Mouse (Mus musculus) lung, adult 18-20 months (tissue): ENCODE data around the gene Dntt.

Source experiments
- DNase-seq, 2 experiments: peaks; one replicate each; pipeline ENCODE4 v3.0.0; 2022; ENCODE audit warnings: mixed read lengths in 2 of 2

The Dntt gene

DNA sequence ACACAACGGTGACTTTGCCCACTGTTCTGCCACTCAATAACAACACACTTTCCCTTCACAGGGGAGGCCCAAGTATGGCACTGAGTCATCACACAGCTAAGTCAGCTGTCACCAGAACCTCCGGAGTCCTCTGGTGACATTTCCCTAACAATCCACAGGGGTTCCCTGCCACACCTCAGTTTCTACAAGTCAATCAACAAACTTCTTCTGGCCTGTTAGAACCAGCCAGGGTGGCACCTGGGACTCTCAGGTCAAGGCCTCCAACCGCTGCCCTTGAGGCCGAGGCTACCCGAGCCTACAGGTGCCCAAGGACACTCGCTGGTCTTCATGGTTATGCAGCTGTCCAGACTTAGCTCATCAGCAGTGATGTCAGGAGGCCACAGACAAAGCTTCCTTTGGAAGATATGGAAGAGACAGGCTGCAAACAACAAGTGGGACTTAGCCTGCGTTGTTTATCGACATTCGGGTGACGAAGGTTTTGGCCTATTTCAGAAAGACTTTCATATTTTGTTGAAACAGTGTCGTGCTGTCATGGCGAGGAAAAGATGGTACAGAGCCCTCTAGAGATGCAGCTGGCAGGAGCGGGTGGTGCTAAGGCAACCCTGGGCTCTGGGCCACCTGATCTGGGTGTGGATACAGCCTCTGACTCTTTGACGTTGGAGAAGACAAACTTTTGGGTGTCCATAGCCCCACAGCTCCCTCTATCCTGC is 44.8 kb downstream of the Dntt start:
- DNase-seq = no peak

DNA sequence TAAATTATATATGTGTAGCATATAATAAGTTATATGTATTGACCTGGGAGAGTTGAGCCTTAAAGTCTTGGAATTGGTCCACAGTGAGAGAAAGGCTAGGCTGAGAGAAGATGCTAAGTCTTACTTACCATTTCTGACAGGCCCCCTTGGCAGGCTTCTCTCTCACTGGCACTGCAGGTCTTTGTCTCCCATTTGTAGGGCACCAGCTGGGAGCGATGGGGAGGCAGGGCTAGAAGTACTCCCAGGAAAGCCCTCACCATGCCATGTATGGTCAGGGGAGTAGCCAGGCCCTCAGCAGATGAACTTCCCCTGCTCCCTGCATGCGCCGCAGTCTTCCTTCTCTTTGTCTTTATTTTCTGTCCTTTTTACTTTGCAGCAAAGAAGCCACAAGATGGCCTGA is 47.8 kb downstream of the Dntt start, which contains the start of gene Opalin:
Gene Opalin (minus strand): TSS at position 208 of the 400 bp plus-strand sequence.
- DNase-seq = no peak

DNA sequence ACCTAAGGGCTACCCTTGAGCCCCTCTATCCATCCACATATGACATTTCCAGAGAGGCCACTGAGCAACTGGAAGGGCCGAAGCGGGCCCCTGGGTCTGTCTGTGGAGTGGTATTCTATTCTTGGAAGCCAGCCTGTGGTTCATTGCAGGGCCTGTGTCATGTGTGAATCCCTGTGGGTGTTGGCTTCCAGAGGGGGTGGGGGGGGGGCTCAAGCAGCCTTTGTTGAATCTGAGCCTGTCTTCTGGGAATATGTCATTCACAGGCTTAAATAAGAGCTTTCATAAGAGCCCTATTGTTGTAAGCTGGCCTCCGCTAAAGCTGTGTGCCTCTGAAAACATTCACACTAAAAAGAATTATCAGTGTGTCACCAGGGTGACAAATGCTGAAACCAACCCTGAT is 52.5 kb downstream of the Dntt start:
- DNase-seq = no peak

DNA sequence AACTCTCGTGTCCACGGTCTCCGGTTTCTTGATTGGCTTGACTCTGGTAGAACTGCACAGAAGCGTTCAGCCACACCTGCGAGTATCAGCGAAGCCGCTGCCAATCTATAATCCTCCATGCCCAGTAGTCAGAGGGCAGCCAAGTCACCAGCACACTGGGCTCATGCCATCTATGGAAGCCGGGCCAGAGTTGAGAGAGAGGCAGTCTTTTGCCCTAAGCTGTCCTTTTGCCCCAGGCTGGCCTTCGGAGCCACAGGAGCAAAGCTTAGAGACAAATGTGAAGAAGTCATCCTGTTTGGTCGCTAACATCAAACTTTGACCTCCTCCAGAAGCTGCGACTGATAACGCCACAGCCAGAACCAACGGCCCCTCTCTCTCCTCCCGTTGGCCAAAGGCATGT is 54.6 kb downstream of the Dntt start:
- no peak for DNase-seq

GRCm38 (mm10) chr19:41086289-41086688 is 57.2 kb downstream of the Dntt start:
- DNase-seq = no peak

DNA sequence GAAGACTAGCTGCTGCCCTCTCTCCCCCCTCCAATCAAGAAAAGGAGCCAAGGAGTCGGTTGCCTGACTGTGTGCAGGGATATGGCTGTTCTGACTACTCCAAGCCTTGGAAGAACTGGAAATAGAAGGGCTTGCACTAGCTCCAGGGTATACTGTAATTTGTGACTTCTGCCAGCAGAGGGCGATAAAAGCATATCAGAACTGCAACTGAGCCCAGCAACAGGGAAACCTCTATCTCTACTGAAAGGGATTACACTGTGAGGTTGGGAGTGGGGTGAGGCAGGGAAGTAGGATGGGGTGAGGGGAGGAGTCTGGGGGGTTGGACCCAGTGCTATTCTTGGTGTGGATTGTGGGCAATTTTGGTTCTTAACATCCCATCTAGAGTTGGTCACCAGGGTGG is 57.6 kb downstream of the Dntt start:
- peak; percentile 43 to 65 for DNase-seq

DNA sequence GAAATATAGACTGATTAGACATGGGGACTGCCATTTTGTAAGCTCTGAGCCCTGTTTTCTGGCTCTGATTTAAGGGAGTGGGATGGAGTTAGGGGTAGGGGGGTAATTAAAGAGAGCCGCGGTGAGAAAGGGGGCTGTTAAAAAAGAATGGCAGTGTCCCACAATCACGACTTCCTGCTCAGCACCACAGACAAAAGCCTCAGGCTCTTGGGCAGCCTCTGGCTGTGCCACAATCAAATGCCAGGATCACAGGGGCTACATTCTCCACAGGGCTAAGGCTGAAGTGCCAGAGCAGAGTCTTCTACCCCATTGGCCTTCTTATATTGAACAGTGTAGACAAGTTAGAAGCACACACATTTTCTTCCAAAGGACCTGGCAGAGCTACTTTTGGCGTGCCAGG is 58.8 kb downstream of the Dntt start:
- no peak for DNase-seq

DNA sequence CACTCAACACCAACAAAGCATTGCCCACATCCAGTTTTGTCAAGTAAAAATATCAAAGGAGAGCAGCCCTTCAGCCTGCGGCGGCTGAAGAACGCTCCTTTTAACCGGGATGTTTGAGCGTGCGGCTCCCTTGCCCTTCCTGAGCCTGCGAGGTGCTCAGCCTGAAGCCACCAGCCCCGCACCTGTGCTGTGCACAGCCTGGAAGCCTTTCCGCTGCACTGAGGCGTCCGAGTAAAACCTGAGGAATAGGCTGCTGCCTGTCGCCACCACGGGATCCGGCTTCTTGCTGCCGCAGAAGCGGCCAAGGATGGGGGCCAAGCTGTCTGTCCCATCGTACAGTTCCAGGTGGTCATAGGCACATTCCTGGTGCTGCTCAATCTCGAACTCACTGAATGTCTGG is 59.4 kb downstream of the Dntt start:
- DNase-seq = no peak

DNA sequence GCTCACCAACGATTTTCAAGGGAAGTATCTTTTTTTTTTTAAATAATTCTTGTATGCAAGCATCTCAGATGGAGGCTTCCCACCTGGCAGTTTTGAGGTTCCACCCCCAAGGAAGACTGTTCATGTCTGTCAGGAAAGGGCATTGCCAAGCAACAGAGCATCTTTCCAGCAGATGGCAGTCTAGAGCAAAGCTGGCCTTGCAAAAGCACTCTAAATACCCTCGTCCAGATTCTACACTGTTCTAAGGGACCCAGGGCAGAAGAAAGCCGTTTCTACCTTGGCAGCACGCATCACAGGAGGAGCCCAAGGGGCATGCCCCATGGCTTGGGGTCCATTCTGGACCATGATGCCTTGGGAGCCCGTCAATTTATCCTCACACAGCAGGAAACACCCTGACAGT is 60.8 kb downstream of the Dntt start:
- DNase-seq = peak in 1 of 2 experiments; percentile 18

DNA sequence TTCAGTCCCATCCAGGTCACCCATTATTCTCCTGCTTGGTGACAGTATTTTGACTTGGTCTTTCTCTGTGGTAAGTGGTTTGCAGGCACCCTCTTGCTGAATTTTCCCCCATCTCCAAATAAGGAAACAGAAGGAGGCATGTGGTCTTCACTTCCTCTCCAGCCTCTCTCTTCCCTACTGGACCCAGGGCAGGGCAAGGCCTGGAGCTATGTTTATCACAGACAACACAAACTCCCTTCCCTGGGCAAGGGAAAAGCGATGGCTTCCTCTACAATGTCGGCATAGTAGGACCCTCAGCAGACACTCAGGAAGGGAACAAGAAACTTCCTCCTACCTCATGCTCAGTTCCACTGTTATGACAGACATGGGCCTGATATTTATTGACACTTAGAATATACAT is 62.8 kb downstream of the Dntt start:
- no peak for DNase-seq

DNA sequence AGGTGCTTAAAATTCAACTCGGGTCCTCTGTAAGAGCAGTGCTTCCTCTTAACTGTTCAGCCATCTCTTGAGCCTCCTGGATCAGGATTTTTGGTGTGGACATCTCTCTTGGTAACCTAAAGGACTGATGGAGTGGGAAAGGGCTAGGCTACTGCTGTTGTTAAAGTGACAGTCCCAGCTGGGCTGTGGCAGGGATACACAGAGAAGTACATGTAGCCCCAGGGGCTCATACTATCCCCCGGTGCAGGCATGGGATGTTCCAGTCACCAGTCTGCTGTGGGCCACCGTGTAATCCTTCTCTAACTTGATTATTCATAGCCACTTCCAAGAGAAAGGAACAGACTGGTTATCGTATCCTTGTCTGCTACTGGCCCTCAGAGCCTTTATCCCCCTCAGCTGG is 68.0 kb downstream of the Dntt start:
- no peak for DNase-seq

GRCm38 (mm10) chr19:41100863-41101262 is 71.8 kb downstream of the Dntt start:
- no peak for DNase-seq

DNA sequence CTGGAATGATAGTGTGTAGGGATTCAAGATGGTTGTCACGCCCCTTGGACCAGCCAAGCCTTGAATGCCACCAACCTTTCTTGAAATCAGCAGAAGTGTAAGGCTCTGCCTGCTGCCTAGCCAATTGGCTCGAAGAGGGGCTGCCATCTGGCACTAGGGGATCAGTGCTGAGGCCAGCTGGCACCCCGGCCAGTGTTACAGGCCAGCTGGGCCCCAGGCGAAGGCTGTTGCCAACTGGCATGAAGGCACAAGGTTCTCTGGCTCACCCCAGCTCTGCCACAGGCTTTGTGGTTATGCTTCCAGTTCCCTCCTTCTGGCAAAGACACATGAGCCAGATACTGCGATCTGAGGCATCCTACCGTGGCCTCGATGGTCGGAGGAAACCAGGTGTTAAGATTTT is 72.3 kb downstream of the Dntt start:
- DNase-seq = peak in 1 of 2 experiments; percentile 4

- no peak for DNase-seq
These were observed 75.8 kb downstream of the Dntt start for GRCm38 (mm10) chr19:41104922-41105321.

- DNase-seq = no peak
These were observed 78.5 kb downstream of the Dntt start for GRCm38 (mm10) chr19:41107530-41107929.

GRCm38 (mm10) chr19:41108666-41109065 is 79.6 kb downstream of the Dntt start:
- no peak for DNase-seq
